Mouse (Mus musculus): ENCODE results near the gene Kirrel3.
A peak's percentile ranks its signal among the peaks of the same experiment; 100 is the strongest.

The Kirrel3 gene

DNA sequence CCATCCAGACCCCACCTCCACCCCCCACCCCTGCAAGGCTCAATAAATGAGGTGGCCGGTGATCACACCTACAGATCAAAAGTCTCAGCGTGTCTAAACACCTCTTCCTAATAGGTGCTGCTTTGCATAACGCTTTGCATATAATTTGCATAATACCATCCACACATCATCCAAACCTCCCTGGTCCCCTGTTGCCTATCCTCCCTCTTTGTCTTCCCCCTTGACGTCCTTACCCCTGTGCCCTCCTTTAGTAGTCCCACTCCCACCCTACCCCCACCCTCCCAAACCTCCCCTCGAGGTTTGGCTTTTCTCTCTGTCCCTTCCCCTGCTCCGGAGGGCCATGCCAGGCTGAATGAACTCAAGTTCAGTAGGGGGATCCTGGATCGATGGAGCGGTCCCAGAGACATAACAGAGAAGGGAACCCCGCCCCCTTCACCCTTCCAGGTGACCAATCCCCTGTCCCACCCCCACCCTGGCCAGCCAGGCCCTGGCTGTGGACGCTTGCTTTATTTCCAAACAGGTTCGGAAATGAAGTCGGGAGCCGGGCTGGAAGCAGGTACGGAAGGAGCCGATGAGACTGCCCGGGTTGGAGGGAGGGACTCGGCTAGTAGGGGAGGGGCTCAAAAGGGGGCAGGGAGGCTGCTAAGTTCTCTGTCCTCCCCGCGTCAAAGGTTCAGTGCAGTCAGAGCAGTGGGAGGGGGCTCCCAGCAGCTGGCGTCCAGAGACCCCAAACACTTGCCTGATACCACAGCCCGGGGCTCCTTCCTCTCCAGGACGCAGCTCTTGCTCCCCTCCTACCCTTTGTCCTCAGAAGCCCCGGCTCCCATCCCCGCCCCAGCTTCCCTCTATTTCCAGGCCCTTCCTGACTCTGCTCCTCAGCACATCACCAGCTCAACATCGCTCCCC, 539.1 kb downstream of the Kirrel3 start:
- no peak for DNase-seq (ENCODE audit: low read depth, low spot score)

DNA sequence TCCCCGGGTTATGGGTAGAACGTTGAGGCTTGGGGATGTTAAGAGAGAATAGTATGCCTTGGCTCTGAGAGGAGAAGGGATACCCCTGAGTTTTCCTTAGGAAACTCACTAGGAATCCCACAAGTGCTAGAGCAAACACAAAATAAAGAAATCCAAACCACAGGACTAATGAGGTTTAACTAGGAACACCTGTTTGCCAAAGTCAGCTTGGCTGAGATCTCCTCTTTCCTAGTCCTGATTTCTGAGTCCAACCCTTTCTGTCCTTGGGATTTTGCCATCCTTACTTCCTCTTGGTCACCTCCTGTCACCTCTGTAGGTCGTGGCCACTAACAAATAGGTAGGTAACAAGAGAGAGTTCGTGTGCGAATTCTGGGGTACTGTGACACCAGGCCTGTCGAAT, 540.6 kb downstream of the Kirrel3 start:
- no peak for DNase-seq (ENCODE audit: low read depth, low spot score)

DNA sequence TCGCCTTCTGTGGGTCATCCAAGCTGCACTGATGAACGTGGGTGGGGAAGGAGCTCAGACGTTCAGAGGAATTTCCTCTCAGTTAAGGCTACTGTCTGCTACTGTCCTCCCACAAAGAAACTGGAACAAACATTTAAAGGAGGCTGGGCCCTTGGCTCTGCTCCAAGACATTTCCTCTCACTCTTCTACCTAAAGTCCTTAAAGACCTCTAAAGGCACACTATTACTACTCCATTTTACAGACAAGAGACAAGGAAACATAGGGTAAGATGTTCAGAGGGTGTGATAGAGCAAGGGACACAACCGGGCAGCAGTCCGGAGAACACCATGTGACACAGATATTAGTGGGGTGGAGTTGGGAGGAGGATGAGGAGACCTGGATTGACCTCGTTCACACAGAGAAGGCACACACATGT, 541.2 kb downstream of the Kirrel3 start:
- DNase-seq (ENCODE audit: low read depth, low spot score), result no peak

DNA sequence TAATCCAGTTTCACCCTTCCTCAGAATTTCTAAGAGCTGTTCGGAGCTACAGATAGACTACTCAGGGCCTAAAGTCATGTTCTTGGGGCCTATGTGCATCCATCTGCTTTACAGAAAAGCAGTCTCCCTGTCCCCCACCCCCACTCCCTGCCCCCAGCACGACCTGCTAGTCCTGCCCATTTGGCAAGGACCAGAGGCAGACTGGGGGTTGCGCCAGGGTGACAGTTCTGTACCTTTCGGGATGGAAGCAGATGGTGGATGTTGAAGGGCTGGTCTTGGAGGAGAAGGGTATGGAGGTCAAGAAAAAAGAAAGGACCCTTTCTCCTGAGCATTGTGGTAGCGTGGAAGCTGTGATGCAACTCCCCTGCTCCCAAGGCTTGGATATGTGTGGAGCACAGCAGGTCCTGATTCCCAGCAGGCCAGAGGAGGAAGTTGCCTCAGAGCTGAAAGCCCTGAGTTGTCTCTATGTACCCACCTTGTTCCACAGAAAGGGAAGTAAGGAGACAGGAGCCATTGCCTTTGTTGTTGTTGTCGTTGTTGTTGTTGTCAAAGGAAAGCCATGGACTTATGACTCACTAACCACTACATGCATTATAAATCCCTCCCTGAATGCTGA, 541.8 kb downstream of the Kirrel3 start:
- no peak for DNase-seq (ENCODE audit: low read depth, low spot score)

DNA sequence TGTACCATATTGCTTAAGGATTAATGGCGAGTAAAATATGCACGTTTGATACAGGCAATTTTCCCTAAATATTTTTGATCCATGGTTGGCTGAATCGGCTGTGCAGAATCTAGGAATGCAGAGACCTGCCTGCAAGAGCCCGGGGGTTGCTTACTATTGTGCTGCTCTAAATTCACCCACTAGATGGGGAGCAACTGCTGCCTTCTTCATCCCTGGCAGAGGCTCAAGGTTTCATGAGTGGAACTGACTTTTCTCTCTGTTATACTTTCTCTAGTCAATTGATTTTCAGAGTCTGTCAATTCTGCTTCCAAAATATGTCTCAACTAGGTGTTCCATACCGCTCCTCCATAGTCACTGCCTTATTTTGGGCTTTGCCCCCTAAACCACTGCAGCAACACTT, 545.1 kb downstream of the Kirrel3 start:
- no peak for DNase-seq (ENCODE audit: low read depth, low spot score)

DNA sequence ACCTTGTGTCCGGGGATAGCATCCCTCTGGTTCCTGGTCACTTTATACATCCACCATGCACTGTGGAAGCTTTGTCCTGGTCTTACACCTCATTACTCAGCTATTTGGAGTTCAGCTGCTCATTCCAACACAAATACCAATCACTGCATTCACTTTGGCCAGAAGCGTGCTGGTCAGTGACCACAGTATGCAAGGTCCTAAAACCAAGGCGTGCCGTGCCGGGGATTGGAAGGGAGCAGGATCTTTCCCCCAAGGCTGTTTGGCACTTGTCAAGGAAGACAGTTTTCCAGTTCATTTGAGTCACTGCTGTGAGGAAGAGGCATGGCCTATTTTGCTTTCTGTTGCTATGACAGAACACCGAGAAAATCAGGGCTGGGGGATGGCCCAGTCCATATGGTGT, 546.8 kb downstream of the Kirrel3 start:
- no peak for DNase-seq (ENCODE audit: low read depth, low spot score)

DNA sequence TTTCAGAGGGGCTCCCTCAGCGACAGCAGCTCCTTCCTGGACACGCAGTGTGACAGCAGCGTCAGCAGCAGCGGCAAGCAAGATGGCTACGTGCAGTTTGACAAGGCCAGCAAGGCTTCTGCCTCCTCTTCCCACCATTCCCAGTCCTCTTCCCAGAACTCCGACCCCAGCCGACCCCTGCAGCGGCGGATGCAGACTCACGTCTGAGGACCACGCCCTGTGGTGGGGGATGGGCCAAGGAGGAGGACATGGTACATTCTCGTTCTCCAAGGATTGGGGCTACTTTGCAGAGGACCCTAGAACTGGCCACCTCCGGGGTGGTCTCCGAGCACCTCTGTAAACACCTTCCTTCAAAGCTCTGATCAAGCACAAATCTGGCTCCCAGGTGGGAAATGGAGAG, 549.4 kb downstream of the Kirrel3 start:
- DNase-seq (ENCODE audit: low read depth, low spot score), result no peak

DNA sequence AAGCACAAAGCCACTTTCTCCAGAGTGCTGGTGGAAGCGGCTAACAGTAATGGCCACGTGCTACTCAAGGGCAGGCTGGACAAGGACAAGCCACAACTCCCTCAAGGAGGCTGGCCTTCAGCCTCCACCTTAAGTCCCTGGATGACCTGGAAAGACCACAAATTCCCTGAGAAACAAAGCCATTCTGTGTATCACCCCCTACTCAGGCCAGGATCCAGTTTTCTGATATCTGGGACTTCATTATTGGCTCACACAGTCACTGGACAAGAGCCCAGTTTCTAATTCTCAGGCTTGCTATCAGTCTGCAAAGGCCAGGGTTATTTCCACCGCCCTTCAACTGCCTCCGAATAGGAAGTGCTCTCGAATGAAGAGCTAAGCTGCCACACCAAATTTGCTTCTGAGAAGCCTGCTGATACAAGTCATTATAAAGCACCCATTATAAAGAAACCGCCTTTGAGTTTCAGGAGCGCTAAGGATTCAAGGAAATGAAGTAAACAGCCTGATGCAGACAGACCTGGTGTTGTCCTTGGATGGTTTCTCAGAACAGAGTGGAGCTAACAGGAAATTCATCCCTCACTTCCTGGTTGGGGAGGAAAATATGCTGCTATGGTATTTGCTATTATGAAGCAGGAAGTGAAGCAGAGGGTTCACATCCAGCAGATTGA, 553.4 kb downstream of the Kirrel3 start:
- no peak for DNase-seq (ENCODE audit: low read depth, low spot score)

DNA sequence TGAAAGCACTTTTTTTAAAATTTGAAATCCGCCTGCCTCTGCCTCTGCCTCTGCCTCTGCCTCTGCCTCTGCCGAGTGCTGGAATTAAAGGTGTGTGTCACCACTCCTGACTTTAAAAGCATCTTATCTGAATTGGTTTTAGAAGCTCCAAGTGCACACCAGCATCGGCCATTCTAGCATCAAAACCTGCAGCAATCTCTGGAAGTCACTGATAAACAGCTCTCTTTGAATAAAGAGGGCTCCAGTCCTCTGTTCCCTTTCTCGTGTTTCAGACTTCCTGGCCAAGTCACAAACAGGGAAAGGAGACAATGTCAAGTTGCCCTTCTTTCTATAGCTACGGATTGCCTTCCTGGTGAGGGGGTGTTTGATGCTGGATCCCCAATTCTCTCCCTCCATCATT, 554.2 kb downstream of the Kirrel3 start:
- no peak for DNase-seq (ENCODE audit: low read depth, low spot score)

DNA sequence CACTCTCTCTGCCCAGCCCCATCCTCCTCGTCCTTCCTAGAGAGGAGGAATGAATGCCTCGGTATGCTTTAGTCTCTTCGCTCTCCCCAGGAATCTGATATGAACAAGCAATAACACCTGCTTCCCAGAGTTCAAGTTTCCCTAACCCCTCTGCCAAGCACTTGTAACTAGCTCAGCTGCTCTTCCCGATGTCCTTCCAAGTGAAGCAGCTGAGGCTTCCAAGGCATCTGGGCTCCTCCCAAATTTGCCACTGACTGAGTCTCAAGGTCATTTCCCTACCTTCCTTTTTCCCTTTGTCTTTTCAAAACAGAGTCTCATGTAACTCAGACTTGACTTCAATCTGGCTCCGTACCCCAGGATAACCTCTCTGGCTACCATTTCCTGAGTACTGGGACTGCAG, 555.8 kb downstream of the Kirrel3 start:
- no peak for DNase-seq (ENCODE audit: low read depth, low spot score)

DNA sequence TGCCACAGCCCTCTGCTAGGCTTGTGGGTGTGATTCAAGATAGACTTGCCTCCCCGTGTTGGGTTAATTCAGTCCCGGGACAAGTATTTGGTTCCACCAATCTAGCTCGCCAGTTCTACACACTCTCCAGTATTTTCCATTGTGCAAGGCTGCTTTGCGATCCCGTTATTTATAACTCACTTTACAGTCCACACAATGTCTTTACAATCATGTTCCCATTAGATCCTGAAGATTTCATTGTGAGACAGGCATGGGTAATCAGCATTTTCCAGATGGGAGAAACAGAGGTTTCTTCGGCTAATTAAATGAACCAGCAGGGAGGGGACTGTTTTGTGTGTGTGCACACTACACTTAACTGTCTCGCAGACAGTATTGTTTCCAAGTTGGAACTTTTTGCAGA, 557.9 kb downstream of the Kirrel3 start:
- DNase-seq (ENCODE audit: low read depth, low spot score), result no peak

DNA sequence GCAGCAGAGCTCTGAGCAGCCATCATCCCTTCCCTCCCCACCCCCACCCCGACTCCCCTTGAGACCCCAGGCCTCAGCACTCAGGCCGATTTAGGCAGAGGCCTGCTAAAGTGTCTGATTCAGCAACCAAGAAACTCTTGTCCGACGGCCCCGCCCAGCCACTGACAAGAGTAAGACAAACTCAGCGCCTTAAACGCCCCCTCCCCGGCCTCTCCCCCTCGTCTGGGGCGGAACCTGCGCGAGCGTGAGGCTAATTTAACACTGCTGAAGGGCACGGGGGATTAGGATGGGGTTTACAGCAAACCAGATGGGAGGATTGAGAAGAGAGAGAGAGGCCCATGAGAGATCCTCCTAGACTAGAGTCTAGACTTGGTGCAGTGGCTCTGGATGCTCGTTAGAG, 558.8 kb downstream of the Kirrel3 start:
- DNase-seq (ENCODE audit: low read depth, low spot score), result peak; percentile 61

DNA sequence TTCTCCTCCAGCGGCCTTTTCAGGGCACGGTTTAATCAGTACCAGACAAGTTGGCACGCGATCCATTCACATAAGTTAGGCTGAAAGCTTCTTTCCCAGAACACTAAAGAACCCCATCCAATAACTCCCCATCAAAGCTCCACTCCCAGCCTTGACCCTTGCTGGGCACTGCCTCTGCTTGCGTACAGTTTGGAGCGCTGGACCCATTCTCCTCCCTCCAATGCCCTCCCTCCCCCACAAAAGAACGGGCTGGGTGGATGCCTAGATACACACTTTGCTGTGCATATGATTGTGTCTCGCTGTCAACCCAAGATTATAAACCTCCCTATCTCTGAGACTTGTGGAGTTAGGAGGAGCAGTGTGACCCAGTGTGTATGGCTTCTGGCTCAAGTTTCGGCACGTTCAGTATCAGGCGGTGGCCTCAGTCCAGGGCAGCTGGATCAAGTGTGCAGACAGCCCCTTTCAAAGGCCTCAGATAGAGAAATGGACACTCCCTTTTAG, 559.4 kb downstream of the Kirrel3 start:
- no peak for DNase-seq (ENCODE audit: low read depth, low spot score)

DNA sequence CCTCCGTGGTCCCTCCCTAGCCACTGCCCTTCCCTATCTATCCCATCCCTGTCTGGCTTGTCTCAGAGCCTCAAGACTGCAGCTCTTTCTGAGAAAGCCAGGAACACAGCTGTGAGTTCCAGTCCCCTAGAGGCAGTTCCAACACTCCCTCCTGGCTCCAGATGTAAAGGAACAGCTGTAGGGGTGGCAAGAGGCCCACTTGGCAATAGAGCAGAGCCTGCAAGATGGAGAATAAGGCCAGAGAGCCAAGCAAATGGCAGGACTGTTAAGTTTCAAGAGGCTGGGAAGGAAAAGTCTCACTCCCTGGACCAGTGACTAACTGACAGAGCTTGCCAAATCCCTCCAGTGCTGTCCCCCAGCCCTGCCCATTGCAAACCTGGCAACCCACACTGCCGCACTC, 560.1 kb downstream of the Kirrel3 start:
- DNase-seq (ENCODE audit: low read depth, low spot score), result no peak

DNA sequence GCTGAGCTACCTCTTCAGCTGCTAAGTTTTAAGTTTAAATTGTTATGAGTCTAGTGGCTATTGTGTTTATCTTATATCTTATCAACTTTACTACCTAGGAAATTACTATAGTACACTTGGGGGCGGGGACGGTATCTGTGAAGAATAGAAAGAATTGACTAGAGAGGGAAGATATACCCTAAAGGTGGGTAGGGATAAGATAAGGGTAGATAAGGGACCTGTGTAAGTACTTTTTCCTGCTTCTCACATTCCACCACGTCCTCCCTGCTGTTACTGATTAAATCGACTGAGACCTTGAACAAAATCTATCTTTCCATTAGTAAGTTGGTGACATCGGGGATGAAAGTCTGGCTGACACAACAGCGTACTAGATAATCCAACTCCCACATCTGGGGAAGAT, 562.8 kb downstream of the Kirrel3 start:
- DNase-seq (ENCODE audit: low read depth, low spot score), result no peak

DNA sequence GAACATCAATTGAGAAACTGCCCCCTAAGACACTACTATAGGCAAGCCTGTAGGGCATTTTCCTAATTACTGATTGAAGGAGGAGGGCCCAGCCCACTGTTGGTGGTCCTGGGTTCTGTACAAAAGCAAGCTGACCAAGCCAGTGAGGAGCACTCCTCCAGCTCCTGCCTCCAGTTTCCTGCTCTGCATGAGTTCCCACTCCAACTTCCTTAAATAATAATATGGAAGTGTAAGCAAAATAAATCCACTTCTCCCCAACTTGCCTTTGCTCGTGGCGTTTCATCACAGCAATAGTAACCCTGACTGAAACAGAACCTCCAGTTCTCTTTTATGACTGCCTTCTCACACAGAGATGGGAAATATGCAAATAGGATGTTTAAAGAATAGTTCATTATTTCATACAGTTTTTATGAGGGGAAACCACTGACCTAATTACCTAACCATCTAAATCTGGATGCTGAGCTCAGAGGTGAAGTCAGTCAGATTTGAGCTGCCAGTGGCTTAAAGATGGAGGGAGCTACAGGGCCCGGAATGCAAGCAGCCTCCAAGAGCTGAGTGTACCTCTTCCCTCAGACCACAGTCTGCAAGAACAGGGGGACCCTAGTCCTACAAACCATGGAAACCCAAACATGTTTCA, 564.3 kb downstream of the Kirrel3 start:
- no peak for DNase-seq (ENCODE audit: low read depth, low spot score)

DNA sequence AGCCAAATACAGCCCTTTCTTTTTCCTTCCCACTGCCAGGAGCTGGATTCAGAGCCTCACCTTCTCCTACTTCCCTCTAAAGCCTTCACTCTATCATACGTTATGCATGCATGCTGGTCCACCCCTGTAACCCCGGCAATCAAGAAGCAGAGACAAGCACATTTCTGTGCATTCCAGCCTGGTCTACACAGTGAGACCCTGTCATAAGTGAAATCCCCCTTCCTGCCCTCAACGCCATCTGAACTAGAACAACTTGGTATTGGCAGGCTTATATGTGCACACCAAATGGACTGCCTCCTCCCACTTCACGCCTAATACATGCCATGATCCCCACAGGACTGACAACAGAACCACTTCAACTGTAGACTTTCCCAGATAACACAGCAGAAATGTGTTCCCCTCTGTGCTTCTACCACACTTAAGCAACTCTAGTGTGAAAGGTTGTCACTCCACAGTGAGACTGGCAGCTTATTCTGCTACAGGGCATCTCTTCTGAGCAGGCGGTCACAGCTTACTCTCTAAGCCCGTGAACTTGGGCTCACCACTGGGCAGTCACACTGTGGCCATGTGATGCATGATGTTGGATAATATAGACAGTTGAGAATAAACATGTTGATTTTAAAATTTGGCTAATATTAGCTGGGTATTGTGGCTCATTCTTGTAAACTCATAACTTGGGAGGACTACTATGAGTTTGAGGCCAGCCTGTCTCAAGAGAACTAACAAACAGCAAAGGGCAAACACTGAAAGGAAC, 565.2 kb downstream of the Kirrel3 start:
- no peak for DNase-seq (ENCODE audit: low read depth, low spot score)

DNA sequence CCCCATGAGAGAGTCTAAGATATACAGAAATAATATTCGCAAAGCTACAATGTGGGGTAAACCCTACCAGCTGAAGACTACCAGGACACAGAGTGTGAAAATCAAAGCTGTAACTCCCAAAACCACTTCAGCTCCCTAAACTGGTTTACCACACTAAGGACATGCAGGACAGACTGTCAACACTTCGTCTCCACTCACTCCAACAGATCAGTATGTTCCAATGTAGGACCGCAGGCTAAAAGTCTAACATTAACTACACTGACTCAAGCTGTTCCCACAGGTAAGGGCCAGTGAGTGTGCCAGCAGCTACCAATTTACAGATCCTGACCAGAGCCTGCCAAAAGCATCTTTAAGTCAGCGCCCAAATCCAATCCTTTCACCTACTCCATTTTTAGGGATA, 566.0 kb downstream of the Kirrel3 start:
- no peak for DNase-seq (ENCODE audit: low read depth, low spot score)

DNA sequence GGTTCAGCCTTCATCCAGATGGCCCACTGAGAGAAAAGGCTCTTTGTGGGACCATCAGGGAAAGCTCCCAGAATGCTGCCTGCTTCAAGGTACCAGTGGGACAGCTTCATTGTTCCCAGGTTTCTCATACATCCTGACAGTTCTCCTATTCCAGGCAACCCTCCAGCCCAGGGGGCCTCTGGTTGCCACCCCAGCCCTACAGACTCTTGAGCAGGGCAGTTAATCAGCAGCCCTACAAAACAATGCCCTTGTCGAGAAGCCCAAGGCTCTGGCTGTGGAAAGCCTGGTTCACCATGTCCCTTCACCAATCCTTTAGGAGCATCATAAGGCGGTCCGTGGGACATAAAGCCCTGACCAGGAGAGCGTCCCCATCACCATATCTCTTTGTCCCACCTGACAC, 567.0 kb downstream of the Kirrel3 start:
- no peak for DNase-seq (ENCODE audit: low read depth, low spot score)

DNA sequence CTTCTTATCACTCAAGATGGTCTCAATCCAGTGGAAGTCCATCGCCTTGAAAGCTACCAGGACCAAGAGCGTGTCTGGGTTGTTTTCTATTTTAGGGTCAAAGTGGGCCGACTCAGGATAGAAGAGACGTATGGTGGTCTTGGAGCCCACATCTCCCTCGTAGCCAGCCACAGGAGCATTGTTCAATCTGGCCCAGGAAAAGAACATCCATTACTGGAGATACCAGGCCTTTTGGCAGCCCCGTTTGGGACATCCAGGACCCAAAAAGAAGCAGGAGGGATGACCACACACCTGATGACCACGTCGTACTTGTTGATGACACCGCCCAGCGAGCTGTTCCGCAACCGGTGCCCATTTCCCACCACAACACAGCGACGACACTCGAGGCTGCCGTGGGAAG, 567.4 kb downstream of the Kirrel3 start:
- no peak for DNase-seq (ENCODE audit: low read depth, low spot score)

DNA sequence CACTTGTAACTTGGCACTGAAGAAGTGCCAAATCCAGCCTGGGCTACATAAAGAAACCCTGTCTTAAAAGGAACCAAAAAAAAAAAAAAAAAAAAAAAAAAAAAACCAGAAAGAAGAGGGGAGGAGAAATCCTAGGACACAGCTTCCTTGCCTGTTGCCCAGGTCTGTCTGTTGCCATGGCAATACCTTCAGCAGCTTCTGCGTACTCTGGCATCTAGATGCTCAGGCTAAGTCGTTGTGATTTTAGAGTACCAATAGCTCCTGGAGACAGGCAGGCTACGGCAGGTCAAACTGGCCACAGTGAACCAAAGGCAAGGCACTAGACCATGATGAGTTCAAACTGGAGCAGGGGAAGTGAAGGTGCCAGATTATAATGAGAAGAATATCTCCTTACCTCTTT, 568.0 kb downstream of the Kirrel3 start:
- DNase-seq (ENCODE audit: low read depth, low spot score), result no peak

Measured in retina, adult 2 months (tissue).